Mouse (Mus musculus) stomach, embryonic 15.5 days (tissue): Measurements from ENCODE around the gene Dusp8. TPM values are rescaled to one million over a fixed set of nuclear protein-coding genes. Genes with fewer than 3 reads are reported as not detected.
A peak's percentile ranks its signal among the peaks of the same experiment; 100 is the strongest.

Experiments used
- ATAC-seq: fragments of 200-750 bp; cut with Nextera tagmentation; 2 replicates; pipeline ENCODE4 v1.8.0; 2017; ENCODE audit warnings: low read depth, moderate number of reproducible peaks, moderate TSS enrichment; ENCODE audit not compliant: insufficient read depth, low FRiP score
- H3K27ac ChIP-seq: fragments of 300-500 bp; sonication (generic); 2 replicates; pipeline ENCODE4 v1.5.1; 2015; ENCODE audit warnings: mild to moderate bottlenecking, inconsistent platforms
- H3K27me3 ChIP-seq: fragments of 300-500 bp; sonication (generic); replicated peaks from 2 replicates; pipeline ENCODE4 v1.6.1; 2015; ENCODE audit warnings: inconsistent platforms
- H3K36me3 ChIP-seq: fragments of 300-500 bp; sonication (generic); 2 replicates; pipeline ENCODE4 v1.6.1; 2015; ENCODE audit warnings: inconsistent platforms
- H3K4me1 ChIP-seq: fragments of 300-500 bp; sonication (generic); 2 replicates; pipeline ENCODE4 v1.6.1; 2015; ENCODE audit warnings: inconsistent platforms
- H3K4me2 ChIP-seq: fragments of 300-500 bp; sonication (generic); 2 replicates; pipeline ENCODE4 v1.6.1; 2015; ENCODE audit warnings: mild to moderate bottlenecking, inconsistent platforms
- H3K4me3 ChIP-seq: fragments of 300-500 bp; sonication (generic); replicated peaks from 2 replicates; pipeline ENCODE4 v1.5.1; 2015; ENCODE audit warnings: inconsistent platforms
- H3K9ac ChIP-seq: fragments of 300-500 bp; sonication (generic); 2 replicates; pipeline ENCODE4 v1.6.1; 2015; ENCODE audit warnings: inconsistent platforms
- H3K9me3 ChIP-seq: fragments of 300-500 bp; sonication (generic); 2 replicates; pipeline ENCODE4 v1.6.1; 2016; ENCODE audit warnings: inconsistent platforms
- WGBS: fragments of 180-500 bp; shearing (Covaris S2); methylation state at CpG from one replicate; pipeline ENCODE4 v1.1.7; 2015; 5-methylcytosine and 5-hydroxymethylcytosine counted together
- polyA plus RNA-seq: library from polyadenylated mRNA; unstranded; fragments of >200 nt; fragmentation: Nextera tagmentation; extraction: Ambion mirVana; gene quantifications from 2 replicates; pipeline ENCODE4 v1.2.1, GENCODE M21; 2015

The Dusp8 gene
- polyA plus RNA-seq, 1 experiment from 2014 or later = 7.4 TPM

DNA sequence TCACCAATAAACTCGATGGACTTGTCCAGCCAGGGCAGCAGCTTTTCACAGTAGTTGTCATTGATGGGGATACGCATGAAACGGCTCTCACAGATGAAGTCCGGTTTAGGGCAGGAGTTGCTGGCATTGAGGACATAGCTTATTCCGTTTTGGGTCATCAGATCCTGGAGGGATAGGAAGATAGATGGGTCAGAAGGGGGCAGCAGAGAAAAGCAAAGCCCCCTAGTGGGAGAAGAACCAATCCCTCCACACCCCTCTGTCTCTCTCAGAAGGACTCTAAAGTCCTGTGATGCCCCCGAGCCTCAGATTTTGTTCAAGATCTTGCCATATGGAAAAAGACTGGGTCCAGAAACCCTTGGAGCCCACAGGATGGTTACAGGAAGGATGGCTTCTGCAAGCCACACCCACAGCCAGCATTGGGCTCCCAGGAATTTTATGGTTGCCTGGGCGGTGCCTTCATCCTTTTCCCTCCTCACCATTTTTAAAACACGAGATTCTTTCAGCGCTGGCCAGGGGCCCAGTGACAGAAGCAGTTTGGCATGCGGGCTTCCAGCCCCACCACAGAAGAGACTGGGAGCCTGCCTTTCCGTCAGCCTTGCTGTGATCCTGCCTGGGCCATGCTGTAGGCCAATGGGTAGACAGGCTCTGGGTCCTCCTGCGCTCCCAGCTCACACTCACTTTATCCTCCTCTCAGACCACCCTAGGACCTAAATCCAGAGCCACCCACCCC is 11.9 kb downstream of the Dusp8 start:
- no peaks in the 10 kb centered on the region for H3K36me3 ChIP-seq
- peaks cover 21% of the 10 kb centered on the region; the same call in 1 of the 2 replicates for H3K4me1 ChIP-seq
- 37% methylated on average over 12 of the region's 12 CpGs for WGBS
- ATAC-seq = no peak
- H3K4me3 ChIP-seq = no peak overlapping the region
- H3K9ac ChIP-seq = no peak overlapping the region
- H3K9me3 ChIP-seq = no peaks in the 10 kb centered on the region
- no peak overlapping the region for H3K4me2 ChIP-seq
- peaks cover 46% of the 10 kb centered on the region for H3K27me3 ChIP-seq
- 0 out of 2 replicates have a peak overlapping the region, but pooled peaks have one; percentile 21 for H3K27ac ChIP-seq

DNA sequence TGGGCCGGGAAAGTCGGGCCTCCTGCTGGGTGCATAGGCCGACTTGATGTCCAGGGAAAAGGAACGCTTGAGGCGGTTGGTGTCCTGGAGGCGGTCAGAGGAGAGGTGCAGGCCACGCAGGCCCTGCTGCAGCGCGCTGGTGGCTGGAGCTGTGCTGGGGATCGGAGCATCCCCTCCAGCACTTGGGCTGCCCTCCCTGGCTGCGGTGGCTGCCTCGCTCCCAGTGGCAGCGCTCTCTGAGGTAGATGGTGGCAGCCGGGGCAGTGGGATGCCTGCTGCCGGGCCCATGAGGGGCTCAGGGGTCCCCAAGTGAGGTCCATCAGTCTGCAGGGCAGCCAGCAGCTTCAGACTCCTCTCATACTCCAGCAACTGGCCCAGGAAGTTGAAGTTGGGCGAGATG is 13.0 kb downstream of the Dusp8 start:
- Histone ChIP-seq H3K27ac (no peak overlapping the region), H3K27me3 (peaks cover 46% of the 10 kb centered on the region), H3K4me3 (no peak overlapping the region), H3K4me1 (peaks cover 16% of the 10 kb centered on the region; the same call in 1 of the 2 replicates), H3K9me3 (no peaks in the 10 kb centered on the region), H3K9ac (no peak overlapping the region), H3K36me3 (no peaks in the 10 kb centered on the region), H3K4me2 (peak overlapping the region; percentile 43; the same call in 1 of the 2 replicates)
- whole genome bisulfite sequencing = 43% methylated on average over 16 of the region's 16 CpGs
- ATAC-seq = no peak

DNA sequence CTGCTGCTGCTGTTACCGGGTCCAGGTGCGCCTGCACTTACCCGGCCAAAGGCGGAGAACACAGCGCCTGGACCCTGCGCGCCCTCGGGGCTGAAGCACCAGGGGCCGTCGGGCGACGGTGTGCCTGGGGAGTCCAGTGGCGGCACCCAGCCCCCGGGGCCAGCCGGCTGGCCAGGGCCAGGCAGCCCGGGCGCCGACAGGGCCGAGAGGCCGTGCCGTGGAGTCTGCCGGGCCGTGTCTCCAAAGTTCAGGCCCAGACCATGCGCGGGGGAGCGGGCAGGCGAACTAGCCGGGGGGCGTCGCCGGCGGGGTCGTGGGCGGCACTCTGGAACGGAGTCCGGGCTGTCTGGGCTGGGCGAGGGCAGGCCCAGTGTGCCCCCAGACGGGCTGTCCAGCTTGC is 13.5 kb downstream of the Dusp8 start:
- WGBS = 16% methylated on average over 37 of the region's 38 CpGs
- no peak for ATAC-seq
- Histone ChIP-seq H3K27ac (no peak overlapping the region), H3K9ac (no peak overlapping the region), H3K9me3 (no peaks in the 10 kb centered on the region), H3K4me1 (peaks cover 16% of the 10 kb centered on the region; the same call in 1 of the 2 replicates), H3K4me2 (peak overlapping the region; percentile 43), H3K36me3 (no peaks in the 10 kb centered on the region), H3K27me3 (peaks cover 46% of the 10 kb centered on the region), H3K4me3 (peak overlapping the region; percentile 23)

GRCm38 (mm10) chr7:142081736-142082135 is 13.9 kb downstream of the Dusp8 start:
- no peaks in the 10 kb centered on the region for H3K9me3 ChIP-seq
- ATAC-seq = no peak
- H3K9ac ChIP-seq = no peak overlapping the region
- H3K4me1 ChIP-seq = peaks cover 16% of the 10 kb centered on the region; the same call in 1 of the 2 replicates
- no peak overlapping the region for H3K27ac ChIP-seq
- no peaks in the 10 kb centered on the region for H3K36me3 ChIP-seq
- WGBS = 22% methylated on average over 17 of the region's 17 CpGs
- H3K27me3 ChIP-seq = peaks cover 46% of the 10 kb centered on the region
- peak overlapping the region; percentile 43 for H3K4me2 ChIP-seq
- peak overlapping the region; percentile 23; the same call in 1 of the 2 replicates for H3K4me3 ChIP-seq

- Histone ChIP-seq H3K9ac (no peak overlapping the region), H3K4me2 (no peak overlapping the region), H3K4me1 (peaks cover 16% of the 10 kb centered on the region; the same call in 1 of the 2 replicates), H3K27me3 (peaks cover 46% of the 10 kb centered on the region), H3K36me3 (no peaks in the 10 kb centered on the region), H3K9me3 (no peaks in the 10 kb centered on the region), H3K27ac (no peak overlapping the region), H3K4me3 (no peak overlapping the region)
- WGBS = 52% methylated on average over 2 of the region's 2 CpGs
- no peak for ATAC-seq
Measured at GRCm38 (mm10) chr7:142080876-142081275, 14.8 kb downstream of the Dusp8 start.

- no peak overlapping the region for H3K4me3 ChIP-seq
- ATAC-seq = no peak
- no peak overlapping the region for H3K4me2 ChIP-seq
- peaks cover 11% of the 10 kb centered on the region; the same call in 1 of the 2 replicates for H3K4me1 ChIP-seq
- H3K36me3 ChIP-seq = no peaks in the 10 kb centered on the region
- peaks cover 38% of the 10 kb centered on the region for H3K27me3 ChIP-seq
- H3K9ac ChIP-seq = no peak overlapping the region
- H3K27ac ChIP-seq = no peak overlapping the region
- H3K9me3 ChIP-seq = no peaks in the 10 kb centered on the region
- WGBS = 47% methylated on average over 5 of the region's 5 CpGs
Measured at GRCm38 (mm10) chr7:142079365-142079764, 16.3 kb downstream of the Dusp8 start.

DNA sequence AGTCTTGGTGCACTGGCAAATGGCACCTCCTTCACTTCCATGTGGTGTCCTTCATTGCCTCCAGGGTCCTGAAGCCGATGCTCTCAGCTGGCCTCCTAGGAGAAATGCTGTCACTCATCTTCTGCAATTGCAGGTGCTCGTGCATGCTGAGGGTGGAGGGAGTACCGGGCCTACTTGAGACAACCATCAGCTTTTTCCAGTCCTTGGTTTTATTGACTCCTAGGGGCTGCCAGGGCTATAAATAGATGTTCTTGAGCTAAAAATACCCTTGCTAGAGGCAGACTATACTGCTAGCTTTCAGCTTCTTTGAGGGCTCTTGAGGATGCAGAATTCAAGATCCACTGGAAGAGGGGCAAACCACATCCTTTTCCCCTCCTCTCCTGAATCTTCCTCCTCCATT is 18.5 kb downstream of the Dusp8 start:
- Histone ChIP-seq H3K27me3 (peaks cover 17% of the 10 kb centered on the region), H3K4me2 (no peak overlapping the region), H3K9me3 (no peaks in the 10 kb centered on the region), H3K36me3 (no peaks in the 10 kb centered on the region), H3K27ac (no peak overlapping the region), H3K4me3 (no peak overlapping the region), H3K4me1 (peaks cover 5% of the 10 kb centered on the region; the same call in 1 of the 2 replicates), H3K9ac (no peak overlapping the region)
- no peak for ATAC-seq
- WGBS = 72% methylated on average over 3 of the region's 3 CpGs

DNA sequence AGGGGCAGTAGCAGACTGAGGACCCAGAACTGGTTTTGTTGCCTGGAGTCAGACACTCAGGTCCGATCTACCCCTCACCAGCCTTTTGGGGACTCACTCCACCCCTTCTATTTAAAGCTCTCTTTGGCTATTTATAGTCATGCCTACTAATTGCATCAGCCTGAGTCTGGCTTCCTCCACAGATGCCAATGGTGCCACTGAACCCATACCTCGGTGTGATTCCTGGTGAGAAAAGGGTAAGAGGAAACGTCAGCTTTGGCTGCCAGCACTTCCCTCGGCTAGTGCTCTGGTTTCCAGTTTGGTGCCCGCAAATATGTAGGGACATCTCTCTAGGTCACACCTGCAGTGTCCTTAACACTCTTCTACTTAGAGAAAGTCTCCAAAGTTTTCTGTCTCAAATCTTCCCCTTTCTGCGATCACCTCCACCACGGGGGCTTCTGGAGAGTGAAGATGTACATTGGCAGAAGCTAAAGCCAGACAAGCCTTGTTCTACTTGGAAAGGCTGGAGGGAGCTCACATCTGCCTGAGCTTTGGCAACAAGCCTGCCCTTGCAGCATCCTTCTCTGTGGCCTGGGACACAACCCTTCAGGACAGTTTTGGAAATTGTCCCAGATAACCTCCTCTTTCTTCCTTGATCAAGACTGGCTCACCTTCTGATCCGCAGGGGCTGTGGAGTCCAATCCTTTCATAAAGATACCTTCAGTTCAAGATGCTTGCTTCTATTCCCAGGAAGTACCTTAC is 21.3 kb downstream of the Dusp8 start:
- WGBS = 71% methylated on average over 8 of the region's 8 CpGs

DNA sequence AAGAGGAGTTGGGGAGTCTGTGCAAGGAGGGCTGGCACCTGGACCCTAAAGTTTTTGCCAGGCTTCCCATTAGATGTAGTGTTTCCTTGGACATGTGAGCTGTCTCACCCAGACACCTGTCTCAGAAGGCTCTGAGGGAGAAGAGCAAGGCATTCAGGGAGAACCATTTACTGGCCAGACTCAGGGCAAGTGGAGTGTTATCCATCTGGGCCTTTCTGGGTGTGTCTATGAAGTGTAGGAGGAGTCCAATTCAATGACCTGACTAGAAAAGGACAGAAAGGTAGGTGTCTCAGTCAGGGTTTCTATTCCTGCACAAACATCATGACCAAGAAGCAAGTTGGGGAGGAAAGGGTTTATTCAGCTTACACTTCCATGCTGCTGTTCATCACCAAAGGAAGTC is 23.9 kb downstream of the Dusp8 start:
- Histone ChIP-seq H3K36me3 (no peaks in the 10 kb centered on the region), H3K4me2 (no peak overlapping the region), H3K4me3 (no peak overlapping the region), H3K9ac (no peak overlapping the region), H3K4me1 (no peaks in the 10 kb centered on the region), H3K27me3 (peaks cover 5% of the 10 kb centered on the region; the same call in 1 of the 2 replicates), H3K27ac (no peak overlapping the region), H3K9me3 (no peaks in the 10 kb centered on the region)
- no peak for ATAC-seq

More for the DNA sequence above, 21.3 kb downstream of the Dusp8 start:
- no peak for ATAC-seq
- Histone ChIP-seq H3K4me2 (no peak overlapping the region), H3K9me3 (no peaks in the 10 kb centered on the region), H3K36me3 (no peaks in the 10 kb centered on the region), H3K27ac (no peak overlapping the region), H3K4me1 (no peaks in the 10 kb centered on the region), H3K27me3 (no peaks in the 10 kb centered on the region), H3K9ac (no peak overlapping the region), H3K4me3 (no peak overlapping the region)

DNA sequence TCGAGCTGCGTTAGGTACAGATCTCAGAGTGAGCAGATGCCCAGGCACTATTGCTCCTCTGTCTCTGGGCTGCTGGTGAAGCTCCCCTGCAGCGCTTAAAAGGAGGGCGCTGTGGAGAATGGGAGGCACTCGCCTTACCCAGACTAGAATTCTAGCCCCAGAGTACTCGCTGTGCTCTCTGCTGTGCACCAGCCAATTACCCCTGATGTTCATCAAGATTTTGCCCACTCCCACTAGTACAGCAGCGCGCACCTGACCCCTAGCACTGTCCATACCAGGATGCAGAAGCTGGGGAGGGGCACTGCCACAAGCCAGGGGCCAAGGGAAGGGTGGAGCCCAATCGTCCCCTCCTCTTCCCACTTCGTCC is 24.4 kb downstream of the Dusp8 start:
- ATAC-seq = 0 out of 2 replicates have a peak, but pooled peaks have one; percentile 35
- no peaks in the 10 kb centered on the region for H3K4me1 ChIP-seq
- no peaks in the 10 kb centered on the region for H3K9me3 ChIP-seq
- 0 out of 2 replicates have a peak overlapping the region, but pooled peaks have one; percentile 21 for H3K4me2 ChIP-seq
- peaks cover 5% of the 10 kb centered on the region; the same call in 1 of the 2 replicates for H3K27me3 ChIP-seq
- H3K27ac ChIP-seq = no peak overlapping the region
- 9% methylated on average over 10 of the region's 10 CpGs for WGBS
- no peak overlapping the region for H3K4me3 ChIP-seq
- no peak overlapping the region for H3K9ac ChIP-seq
- no peaks in the 10 kb centered on the region for H3K36me3 ChIP-seq

DNA sequence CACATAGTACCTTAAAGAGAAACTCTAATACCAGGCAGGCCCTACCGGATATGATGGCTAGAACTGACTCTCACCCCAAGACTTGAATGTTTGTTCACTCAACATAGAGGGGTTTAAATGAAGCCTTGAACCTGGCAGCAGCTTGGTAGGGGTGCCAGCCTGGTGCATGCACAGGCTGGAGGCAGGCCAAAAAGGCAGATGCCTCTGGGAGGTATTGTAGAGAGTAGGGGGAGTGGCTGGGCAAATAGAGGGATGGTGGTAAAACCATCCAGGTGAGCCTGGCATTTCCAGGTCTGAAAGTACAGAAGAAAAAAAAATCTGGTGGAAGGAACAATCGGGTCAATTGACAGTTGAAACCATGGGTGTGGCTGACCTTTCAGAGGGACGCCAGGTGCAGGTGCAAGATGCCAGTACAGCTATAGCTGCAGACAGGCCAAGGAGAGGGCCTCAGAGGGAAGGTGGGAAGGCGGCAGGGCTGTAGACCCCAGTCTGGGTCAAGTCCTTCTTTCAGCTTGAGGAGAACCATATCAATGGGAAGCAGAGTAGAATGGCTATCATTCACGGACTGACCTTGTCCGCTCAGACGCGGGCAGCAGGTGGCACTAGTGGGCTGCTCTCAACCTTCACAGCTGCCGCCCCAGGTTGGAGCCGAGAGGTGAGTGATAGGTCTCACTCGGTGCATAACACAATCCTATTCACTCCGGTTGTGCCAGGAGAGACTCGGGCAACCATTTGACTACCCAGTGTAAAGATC is 25.0 kb downstream of the Dusp8 start:
- no peak overlapping the region for H3K9ac ChIP-seq
- no peaks in the 10 kb centered on the region for H3K9me3 ChIP-seq
- no peaks in the 10 kb centered on the region for H3K36me3 ChIP-seq
- 0 out of 2 replicates have a peak overlapping the region, but pooled peaks have one; percentile 21 for H3K4me2 ChIP-seq
- H3K4me3 ChIP-seq = no peak overlapping the region
- H3K4me1 ChIP-seq = no peaks in the 10 kb centered on the region
- 0 out of 2 replicates have a peak, but pooled peaks have one; percentile 56 for ATAC-seq
- no peak overlapping the region for H3K27ac ChIP-seq
- H3K27me3 ChIP-seq = peaks cover 5% of the 10 kb centered on the region; the same call in 1 of the 2 replicates
- 13% methylated on average over 13 of the region's 13 CpGs for WGBS
